Mouse (Mus musculus) hindbrain, embryonic 11.5 days (tissue): ENCODE data around the gene Rnf149. TPM values are rescaled to one million over a fixed set of nuclear protein-coding genes. Genes with fewer than 3 reads are reported as not detected.
A peak's percentile ranks its signal among the peaks of the same experiment; 100 is the strongest.

ENCODE experiments used
- ATAC-seq: fragments of 200-750 bp; cut with Nextera tagmentation; 2 replicates; pipeline ENCODE4 v1.8.0; 2017; ENCODE audit warnings: mild to moderate bottlenecking, moderate TSS enrichment, moderate library complexity; ENCODE audit not compliant: low FRiP score
- DNase-seq: peaks from one replicate; pipeline ENCODE4 v3.0.0-alpha.2; 2015; ENCODE audit warnings: low spot score
- H3K27ac ChIP-seq: fragments of 300-500 bp; sonication (generic); 2 replicates; pipeline ENCODE4 v1.5.1; 2014; ENCODE audit warnings: mild to moderate bottlenecking, low read depth, low read length
- H3K27me3 ChIP-seq: fragments of 300-500 bp; sonication (generic); 2 replicates; pipeline ENCODE4 v1.6.1; 2014; ENCODE audit warnings: mild to moderate bottlenecking, low read length, moderate library complexity, mixed read lengths; ENCODE audit not compliant: control insufficient read depth, insufficient read depth
- H3K36me3 ChIP-seq: fragments of 300-500 bp; sonication (generic); 2 replicates; pipeline ENCODE4 v1.6.1; 2014; ENCODE audit warnings: mild to moderate bottlenecking, low read length, moderate library complexity, mixed read lengths; ENCODE audit not compliant: control insufficient read depth, insufficient read depth
- H3K4me1 ChIP-seq: fragments of 300-500 bp; sonication (generic); replicated peaks from 2 replicates; pipeline ENCODE4 v1.6.1; 2014; ENCODE audit warnings: low read length, mixed read lengths; ENCODE audit not compliant: control insufficient read depth, insufficient read depth
- H3K4me2 ChIP-seq: fragments of 300-500 bp; sonication (generic); replicated peaks from 2 replicates; pipeline ENCODE4 v1.6.1; 2014; ENCODE audit warnings: mild to moderate bottlenecking, low read depth, low read length
- H3K4me3 ChIP-seq: fragments of 300-500 bp; sonication (generic); 2 replicates; pipeline ENCODE4 v1.5.1; 2014; ENCODE audit warnings: low read depth, low read length
- H3K9ac ChIP-seq: fragments of 300-500 bp; sonication (generic); 2 replicates; pipeline ENCODE4 v1.6.1; 2014; ENCODE audit warnings: low read depth, low read length
- H3K9me3 ChIP-seq: fragments of 300-500 bp; sonication (generic); 2 replicates; pipeline ENCODE4 v1.6.1; 2016; ENCODE audit warnings: low read length; ENCODE audit not compliant: control insufficient read depth
- WGBS: fragments of 180-500 bp; shearing (Covaris S2); extraction: QIAGEN DNeasy Blood & Tissue Kit; methylation state at CpG from one replicate; pipeline ENCODE4 v1.1.7; 2014; 5-methylcytosine and 5-hydroxymethylcytosine counted together
- polyA plus RNA-seq: library from polyadenylated mRNA; unstranded; fragments of >200 nt; fragmentation: Nextera tagmentation; extraction: Ambion mirVana; gene quantifications from 2 replicates; pipeline ENCODE4 v1.2.1, GENCODE M21; 2014

Gene Rnf149
- polyA plus RNA-seq, 1 experiment from 2014 or later, result 31.5 TPM

GRCm38 (mm10) chr1:39530258-39530943 is 46.8 kb downstream of the Rnf149 start:
- no peak overlapping the region for H3K4me3 ChIP-seq
- no peak overlapping the region for H3K4me2 ChIP-seq
- H3K36me3 ChIP-seq, result no peaks in the 10 kb centered on the region
- no peaks in the 10 kb centered on the region for H3K9me3 ChIP-seq
- WGBS, result 40% methylated on average over 13 of the region's 13 CpGs
- H3K27ac ChIP-seq, result no peak overlapping the region
- H3K9ac ChIP-seq, result no peak overlapping the region
- H3K4me1 ChIP-seq, result no peaks in the 10 kb centered on the region
- DNase-seq (peak; percentile 87), ATAC-seq (no peak)
- no peaks in the 10 kb centered on the region for H3K27me3 ChIP-seq

GRCm38 (mm10) chr1:39528319-39528718 is 48.9 kb downstream of the Rnf149 start:
- Histone ChIP-seq H3K9ac (no peak overlapping the region), H3K27ac (no peak overlapping the region), H3K4me2 (no peak overlapping the region), H3K27me3 (no peaks in the 10 kb centered on the region), H3K4me3 (no peak overlapping the region), H3K36me3 (no peaks in the 10 kb centered on the region), H3K4me1 (no peaks in the 10 kb centered on the region), H3K9me3 (no peaks in the 10 kb centered on the region)
- WGBS, result 67% methylated on average over 6 of the region's 6 CpGs
- DNase-seq (no peak), ATAC-seq (no peak)

GRCm38 (mm10) chr1:39527432-39527831 is 49.8 kb downstream of the Rnf149 start:
- ATAC-seq, result no peak
- H3K9ac ChIP-seq, result no peak overlapping the region
- peak; percentile 90 for DNase-seq
- no peak overlapping the region for H3K4me2 ChIP-seq
- H3K9me3 ChIP-seq, result no peaks in the 10 kb centered on the region
- H3K4me3 ChIP-seq, result no peak overlapping the region
- 14% methylated on average over 7 of the region's 7 CpGs for WGBS
- no peaks in the 10 kb centered on the region for H3K27me3 ChIP-seq
- no peak overlapping the region for H3K27ac ChIP-seq
- no peaks in the 10 kb centered on the region for H3K4me1 ChIP-seq
- H3K36me3 ChIP-seq, result no peaks in the 10 kb centered on the region

- Histone ChIP-seq H3K9me3 (no peaks in the 10 kb centered on the region), H3K4me3 (no peak overlapping the region), H3K27me3 (no peaks in the 10 kb centered on the region), H3K4me1 (no peaks in the 10 kb centered on the region), H3K9ac (no peak overlapping the region), H3K27ac (no peak overlapping the region), H3K4me2 (no peak overlapping the region), H3K36me3 (no peaks in the 10 kb centered on the region)
- ATAC-seq (no peak), DNase-seq (no peak)
- 83% methylated on average over 9 of the region's 9 CpGs for WGBS
These were observed 50.6 kb downstream of the Rnf149 start for GRCm38 (mm10) chr1:39526371-39527167.

GRCm38 (mm10) chr1:39525763-39526162 is 51.4 kb downstream of the Rnf149 start:
- 83% methylated on average over 7 of the region's 7 CpGs for WGBS
- H3K9me3 ChIP-seq, result no peaks in the 10 kb centered on the region

GRCm38 (mm10) chr1:39522519-39522918 is 54.7 kb downstream of the Rnf149 start:
- Histone ChIP-seq H3K27ac (no peak overlapping the region), H3K36me3 (no peaks in the 10 kb centered on the region), H3K27me3 (no peaks in the 10 kb centered on the region), H3K9me3 (no peaks in the 10 kb centered on the region), H3K9ac (no peak overlapping the region), H3K4me1 (no peaks in the 10 kb centered on the region), H3K4me3 (no peak overlapping the region), H3K4me2 (no peak overlapping the region)
- 32% methylated on average over 5 of the region's 5 CpGs for WGBS
- ATAC-seq (no peak), DNase-seq (peak; percentile 48)

More at GRCm38 (mm10) chr1:39525763-39526162, 51.4 kb downstream of the Rnf149 start:
- H3K4me3 ChIP-seq, result no peak overlapping the region
- H3K36me3 ChIP-seq, result no peaks in the 10 kb centered on the region
- H3K27ac ChIP-seq, result no peak overlapping the region
- no peak overlapping the region for H3K4me2 ChIP-seq
- H3K27me3 ChIP-seq, result no peaks in the 10 kb centered on the region
- DNase-seq (no peak), ATAC-seq (no peak)
- no peak overlapping the region for H3K9ac ChIP-seq
- H3K4me1 ChIP-seq, result no peaks in the 10 kb centered on the region

- H3K9me3 ChIP-seq, result no peaks in the 10 kb centered on the region
- no peaks in the 10 kb centered on the region for H3K36me3 ChIP-seq
- WGBS, result 93% methylated on average over 7 of the region's 7 CpGs
- no peak overlapping the region for H3K9ac ChIP-seq
- no peaks in the 10 kb centered on the region for H3K27me3 ChIP-seq
- H3K27ac ChIP-seq, result no peak overlapping the region
- no peak overlapping the region for H3K4me3 ChIP-seq
- ATAC-seq (no peak), DNase-seq (no peak)
- H3K4me1 ChIP-seq, result no peaks in the 10 kb centered on the region
- H3K4me2 ChIP-seq, result no peak overlapping the region
These were observed 55.9 kb downstream of the Rnf149 start for GRCm38 (mm10) chr1:39521326-39521725.

- Histone ChIP-seq H3K9ac (no peak overlapping the region), H3K4me3 (no peak overlapping the region), H3K27me3 (no peaks in the 10 kb centered on the region), H3K4me2 (no peak overlapping the region), H3K4me1 (no peaks in the 10 kb centered on the region), H3K36me3 (no peaks in the 10 kb centered on the region), H3K27ac (no peak overlapping the region), H3K9me3 (no peaks in the 10 kb centered on the region)
- ATAC-seq, result no peak
- DNase-seq, result no peak
- 89% methylated on average over 10 of the region's 10 CpGs for WGBS
These were observed 61.8 kb downstream of the Rnf149 start for GRCm38 (mm10) chr1:39515303-39515991.
